Mouse (Mus musculus): ENCODE results near the gene Tcp11l1. TPM values are rescaled to one million over a fixed set of nuclear protein-coding genes. Genes with fewer than 3 reads are reported as not detected.

Gene Tcp11l1
- polyA plus RNA-seq, 1 experiment from 2014 or later = 23.9 TPM

DNA sequence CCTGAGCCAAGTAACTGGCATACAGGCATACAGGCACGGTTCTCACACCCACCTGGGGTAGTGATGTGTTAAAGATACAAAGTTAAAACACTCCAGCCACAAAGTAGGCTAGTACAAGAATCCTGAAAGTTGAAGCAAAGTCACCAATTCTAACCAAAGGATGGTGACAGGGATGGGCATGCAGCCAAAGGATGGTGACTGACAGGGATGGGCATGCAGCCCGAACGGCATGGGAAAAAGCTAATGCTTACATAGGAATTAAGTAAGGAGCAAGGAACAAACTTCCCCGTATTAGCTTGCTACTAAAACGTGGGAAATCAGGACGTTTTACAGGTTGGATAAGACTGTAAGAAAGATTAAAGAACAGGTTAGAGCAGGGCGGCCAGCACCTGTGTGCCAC lies 24.3 kb upstream of the Tcp11l1 start:
- H3K9ac ChIP-seq (ENCODE audit: low read length) = no peak overlapping the region
- 44% methylated on average over 7 of the region's 7 CpGs for WGBS
- H3K4me3 ChIP-seq (ENCODE audit: low read depth, low read length) = no peak overlapping the region
- no peaks in the 10 kb centered on the region for H3K9me3 ChIP-seq (ENCODE audit: control insufficient read depth, low read length)
- no peaks in the 10 kb centered on the region for H3K27me3 ChIP-seq (ENCODE audit: control insufficient read depth, insufficient read depth, low read length)
- no peaks in the 10 kb centered on the region for H3K36me3 ChIP-seq (ENCODE audit: control insufficient read depth, insufficient read depth, low read length)
- DNase-seq (ENCODE audit: low spot score) (no peak), ATAC-seq (ENCODE audit: low FRiP score, low TSS enrichment) (0 out of 2 replicates have a peak, but pooled peaks have one; percentile 51)
- TF ChIP-seq EP300 (optimal IDR thresholded peaks at IDR 0.05) (no peak), CTCF (IDR thresholded peaks at IDR 0.05; ENCODE audit: low read depth) (no peak)
- no peak overlapping the region for H3K4me2 ChIP-seq (replicated peaks; ENCODE audit: low read depth)
- H3K27ac ChIP-seq (replicated peaks) = no peak overlapping the region
- no peaks in the 10 kb centered on the region for H3K4me1 ChIP-seq (replicated peaks; ENCODE audit: control insufficient read depth, insufficient read depth)

DNA sequence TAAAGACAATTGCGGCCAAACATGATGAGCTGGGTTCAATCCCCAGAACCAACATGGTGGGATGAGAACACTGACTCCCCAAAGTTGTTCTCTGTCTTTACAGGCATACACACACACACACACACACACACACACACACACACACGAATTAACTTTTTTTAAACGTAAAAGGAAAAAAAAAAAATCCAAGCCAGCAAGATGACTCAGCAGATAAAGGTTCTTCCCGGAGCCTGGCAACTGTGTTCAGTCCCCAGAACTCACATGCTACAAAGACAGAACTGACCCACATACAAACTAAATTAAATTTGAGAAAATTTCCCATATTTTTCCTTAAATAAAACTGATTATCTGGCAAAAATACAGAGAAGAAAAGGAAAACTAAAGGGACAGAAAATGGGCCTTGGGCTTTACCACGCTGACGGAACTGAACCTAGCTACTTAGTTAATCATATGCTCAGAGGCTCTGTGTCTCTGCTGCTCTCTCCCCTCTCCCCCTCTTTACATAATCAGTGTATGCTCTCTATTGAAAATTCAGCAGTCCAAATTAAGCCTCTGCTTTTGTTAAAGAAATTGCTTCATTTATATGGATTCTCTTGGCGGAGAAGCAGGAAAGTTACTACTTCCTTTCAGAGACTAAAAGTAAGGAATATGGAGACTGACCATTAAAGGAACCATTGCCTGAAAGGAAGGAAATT lies 20.7 kb upstream of the Tcp11l1 start:
- Histone ChIP-seq H3K9me3 (ENCODE audit: control insufficient read depth, low read length) (no peaks in the 10 kb centered on the region), H3K4me2 (replicated peaks; ENCODE audit: low read depth) (no peak overlapping the region), H3K4me3 (ENCODE audit: low read depth, low read length) (no peak overlapping the region), H3K27me3 (ENCODE audit: control insufficient read depth, insufficient read depth, low read length) (no peaks in the 10 kb centered on the region), H3K27ac (replicated peaks) (no peak overlapping the region), H3K9ac (ENCODE audit: low read length) (no peak overlapping the region), H3K4me1 (replicated peaks; ENCODE audit: control insufficient read depth, insufficient read depth) (no peaks in the 10 kb centered on the region), H3K36me3 (ENCODE audit: control insufficient read depth, insufficient read depth, low read length) (no peaks in the 10 kb centered on the region)
- DNase-seq (ENCODE audit: low spot score) = no peak
- WGBS = 54% methylated on average over 7 of the region's 7 CpGs
- ATAC-seq (ENCODE audit: low FRiP score, low TSS enrichment) = no peak
- TF ChIP-seq EP300 (optimal IDR thresholded peaks at IDR 0.05) (no peak), CTCF (IDR thresholded peaks at IDR 0.05; ENCODE audit: low read depth) (no peak)

DNA sequence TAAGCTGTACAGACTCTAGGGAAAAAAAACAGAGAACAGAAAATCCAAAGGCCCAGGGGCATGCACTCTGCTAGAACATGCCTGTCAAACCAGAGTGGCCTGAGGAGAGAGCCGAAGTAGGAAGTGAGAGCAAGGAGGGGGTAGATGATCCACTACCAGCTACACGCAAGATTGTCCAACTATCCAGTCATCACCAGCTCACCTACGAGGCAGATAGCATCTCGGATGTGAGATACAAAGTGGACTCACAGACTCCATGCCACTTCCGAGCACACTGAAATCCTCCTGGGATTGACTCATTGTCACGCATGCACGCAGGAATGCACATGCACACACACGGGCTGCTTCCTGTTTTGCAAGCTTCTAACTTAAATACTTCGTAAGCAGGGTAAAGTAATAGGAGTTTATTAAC lies 20.1 kb upstream of the Tcp11l1 start:
- H3K4me3 ChIP-seq (ENCODE audit: low read depth, low read length) = no peak overlapping the region
- H3K27ac ChIP-seq (replicated peaks) = peak overlapping the region; percentile 58; the same call in 1 of the 2 replicates
- ATAC-seq (ENCODE audit: low FRiP score, low TSS enrichment) (peak; percentile 32; the same call in 1 of the 2 replicates), DNase-seq (ENCODE audit: low spot score) (no peak)
- no peak overlapping the region for H3K9ac ChIP-seq (ENCODE audit: low read length)
- H3K4me1 ChIP-seq (replicated peaks; ENCODE audit: control insufficient read depth, insufficient read depth) = no peaks in the 10 kb centered on the region
- WGBS = 70% methylated on average over 9 of the region's 9 CpGs
- TF ChIP-seq EP300 (optimal IDR thresholded peaks at IDR 0.05) (no peak), CTCF (IDR thresholded peaks at IDR 0.05; ENCODE audit: low read depth) (no peak)
- H3K27me3 ChIP-seq (ENCODE audit: control insufficient read depth, insufficient read depth, low read length) = no peaks in the 10 kb centered on the region
- H3K9me3 ChIP-seq (ENCODE audit: control insufficient read depth, low read length) = no peaks in the 10 kb centered on the region
- H3K4me2 ChIP-seq (replicated peaks; ENCODE audit: low read depth) = no peak overlapping the region
- H3K36me3 ChIP-seq (ENCODE audit: control insufficient read depth, insufficient read depth, low read length) = no peaks in the 10 kb centered on the region

DNA sequence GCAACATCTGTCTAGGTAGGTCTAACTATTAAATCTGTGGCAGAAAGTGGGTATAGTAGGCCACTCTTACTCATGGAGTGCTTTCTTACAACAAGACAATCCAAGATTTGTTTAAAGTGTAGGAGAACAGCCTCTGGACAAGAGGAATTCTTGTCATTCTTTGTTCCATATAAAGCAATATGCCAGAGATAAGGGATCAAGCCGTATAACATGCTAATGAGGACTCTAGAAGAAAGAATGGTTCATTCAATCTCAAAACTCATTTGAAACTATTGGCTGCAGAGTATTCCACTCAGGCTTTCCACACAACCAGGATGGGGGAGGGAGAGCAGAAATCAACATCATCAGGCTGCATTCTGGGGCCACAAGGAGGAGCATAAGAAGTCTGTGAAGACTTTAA lies 15.4 kb upstream of the Tcp11l1 start:
- Histone ChIP-seq H3K9me3 (ENCODE audit: control insufficient read depth, low read length) (no peaks in the 10 kb centered on the region), H3K27ac (replicated peaks) (no peak overlapping the region)
- WGBS = 52% methylated on average over 1 of the region's 1 CpGs

DNA sequence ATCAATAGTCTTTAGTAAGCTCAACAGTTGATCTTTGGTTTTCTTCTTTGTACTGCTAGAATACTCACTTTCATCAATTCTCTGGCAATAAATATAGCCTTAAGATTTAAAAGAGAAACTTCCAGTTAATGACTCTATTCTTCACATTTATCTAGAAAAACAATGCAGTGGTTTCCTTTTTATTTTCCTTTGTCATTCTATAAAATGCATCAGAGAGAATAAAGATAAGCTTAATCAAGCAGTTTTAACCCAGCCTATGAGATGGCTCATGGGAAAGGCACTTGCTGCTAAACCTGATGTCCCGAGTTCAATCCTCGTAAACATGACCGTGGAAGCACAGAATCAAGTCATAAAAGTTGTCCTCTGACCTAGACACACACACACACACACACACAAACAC lies 10.1 kb upstream of the Tcp11l1 start:
- H3K4me2 ChIP-seq (replicated peaks; ENCODE audit: low read depth) = no peak overlapping the region
- no peaks in the 10 kb centered on the region for H3K27me3 ChIP-seq (ENCODE audit: control insufficient read depth, insufficient read depth, low read length)
- ATAC-seq (ENCODE audit: low FRiP score, low TSS enrichment) (no peak), DNase-seq (ENCODE audit: low spot score) (no peak)
- H3K27ac ChIP-seq (replicated peaks) = no peak overlapping the region
- no peak overlapping the region for H3K4me3 ChIP-seq (ENCODE audit: low read depth, low read length)
- WGBS = 66% methylated on average over 3 of the region's 3 CpGs
- no peaks in the 10 kb centered on the region for H3K4me1 ChIP-seq (replicated peaks; ENCODE audit: control insufficient read depth, insufficient read depth)
- no peaks in the 10 kb centered on the region for H3K9me3 ChIP-seq (ENCODE audit: control insufficient read depth, low read length)
- H3K9ac ChIP-seq (ENCODE audit: low read length) = no peak overlapping the region
- no peaks in the 10 kb centered on the region for H3K36me3 ChIP-seq (ENCODE audit: control insufficient read depth, insufficient read depth, low read length)
- TF ChIP-seq CTCF (IDR thresholded peaks at IDR 0.05; ENCODE audit: low read depth) (no peak), EP300 (optimal IDR thresholded peaks at IDR 0.05) (no peak)

More for the DNA sequence above, 15.4 kb upstream of the Tcp11l1 start:
- Histone ChIP-seq H3K27me3 (ENCODE audit: control insufficient read depth, insufficient read depth, low read length) (no peaks in the 10 kb centered on the region), H3K9ac (ENCODE audit: low read length) (no peak overlapping the region), H3K36me3 (ENCODE audit: control insufficient read depth, insufficient read depth, low read length) (no peaks in the 10 kb centered on the region), H3K4me2 (replicated peaks; ENCODE audit: low read depth) (no peak overlapping the region), H3K4me1 (replicated peaks; ENCODE audit: control insufficient read depth, insufficient read depth) (no peaks in the 10 kb centered on the region), H3K4me3 (ENCODE audit: low read depth, low read length) (no peak overlapping the region)
- DNase-seq (ENCODE audit: low spot score) (no peak), ATAC-seq (ENCODE audit: low FRiP score, low TSS enrichment) (no peak)
- TF ChIP-seq EP300 (optimal IDR thresholded peaks at IDR 0.05) (no peak), CTCF (IDR thresholded peaks at IDR 0.05; ENCODE audit: low read depth) (no peak)

DNA sequence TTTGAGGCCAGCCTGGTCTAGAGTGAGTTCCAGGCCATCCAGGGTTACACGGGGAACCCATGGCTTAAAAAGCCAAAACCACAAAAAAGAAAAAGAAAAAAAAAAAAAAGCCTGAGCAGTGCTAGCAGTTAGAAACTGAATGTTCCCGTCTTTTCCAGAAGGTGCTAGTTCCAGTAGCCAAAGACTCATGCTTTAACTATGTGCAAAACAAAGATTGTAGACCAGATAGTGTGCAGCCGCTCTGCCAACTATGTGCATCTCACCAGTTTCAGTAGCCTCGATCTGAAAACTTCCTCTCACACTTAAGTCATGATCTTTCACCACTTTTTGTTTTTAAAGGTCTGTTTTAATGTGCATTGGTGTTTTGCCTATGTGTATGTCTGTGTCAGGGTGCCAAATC lies 5.9 kb upstream of the Tcp11l1 start:
- TF ChIP-seq CTCF (IDR thresholded peaks at IDR 0.05; ENCODE audit: low read depth) = no peak
- TF ChIP-seq EP300 (optimal IDR thresholded peaks at IDR 0.05) = no peak
- no peak for ATAC-seq (ENCODE audit: low FRiP score, low TSS enrichment)
- H3K27me3 ChIP-seq (ENCODE audit: control insufficient read depth, insufficient read depth, low read length) = no peaks in the 10 kb centered on the region

More for the DNA sequence above, 5.9 kb upstream of the Tcp11l1 start:
- Histone ChIP-seq H3K4me2 (replicated peaks; ENCODE audit: low read depth) (no peak overlapping the region), H3K27ac (replicated peaks) (no peak overlapping the region), H3K9me3 (ENCODE audit: control insufficient read depth, low read length) (no peaks in the 10 kb centered on the region), H3K4me3 (ENCODE audit: low read depth, low read length) (no peak overlapping the region), H3K36me3 (ENCODE audit: control insufficient read depth, insufficient read depth, low read length) (no peaks in the 10 kb centered on the region), H3K4me1 (replicated peaks; ENCODE audit: control insufficient read depth, insufficient read depth) (no peaks in the 10 kb centered on the region), H3K9ac (ENCODE audit: low read length) (no peak overlapping the region)
- WGBS = 78% methylated on average over 4 of the region's 4 CpGs
- DNase-seq (ENCODE audit: low spot score) = no peak

Data from stomach, postnatal 0 days (tissue).